Mouse (Mus musculus) gastrocnemius, postnatal 4 days (tissue): ENCODE measurements around the gene Cd247. TPM values are rescaled to one million over a fixed set of nuclear protein-coding genes. Genes with fewer than 3 reads are reported as not detected.

Experiments used
- DNase-seq, 2 experiments: peaks; one replicate each; pipeline ENCODE4 v3.0.0; 2021 to 2022; ENCODE audit warnings: low spot score in 2 of 2, mixed read lengths in 2 of 2
- total RNA-seq, 2 experiments: library from RNA; stranded (reverse); gene quantifications; 2 replicates each; pipeline ENCODE4 v1.2.3; 2021

Cd247 gene
- total RNA-seq, 2 experiments from 2014 or later: 0.70 to 1.1 TPM

- DNase-seq: no peak
Measured at GRCm38 (mm10) chr1:165908153-165908552, 119.7 kb downstream of the Cd247 start.

GRCm38 (mm10) chr1:165908806-165909205, 120.3 kb downstream of the Cd247 start:
- DNase-seq: no peak

GRCm38 (mm10) chr1:165909471-165909870, 121.0 kb downstream of the Cd247 start:
- DNase-seq: no peak

GRCm38 (mm10) chr1:165913720-165914415, 125.4 kb downstream of the Cd247 start:
- no peak for DNase-seq

GRCm38 (mm10) chr1:165914416-165914801, 125.9 kb downstream of the Cd247 start:
- DNase-seq: no peak

- no peak for DNase-seq
Measured at GRCm38 (mm10) chr1:165921026-165921425, 132.5 kb downstream of the Cd247 start.

- no peak for DNase-seq
Measured at GRCm38 (mm10) chr1:165922488-165922887, 134.0 kb downstream of the Cd247 start.

GRCm38 (mm10) chr1:165925207-165925606, 136.7 kb downstream of the Cd247 start:
- DNase-seq: no peak

Other genes with a start within 250 kb of the Cd247 start
- 10 to 100 TPM; 57.2 to 61.3 TPM for gene Mpzl1, start 154.1 kb upstream of the Cd247 start, total RNA-seq
- gene Rcsd1, start 78.9 kb upstream of the Cd247 start, total RNA-seq: 100 to 1,000 TPM; 108 to 126 TPM
- 10 to 100 TPM; 27.5 to 28.3 TPM for gene Creg1, start 24.9 kb upstream of the Cd247 start, total RNA-seq
- 10 to 100 TPM; 11.2 TPM for gene Pou2f1, start 214.0 kb downstream of the Cd247 start, total RNA-seq